Mouse (Mus musculus) G1E (cell line): ENCODE results near the gene Acox3. TPM values are rescaled to one million over a fixed set of nuclear protein-coding genes. Genes with fewer than 3 reads are reported as not detected.

Experiments
- ATAC-seq: 2 replicates; pipeline ENCODE4 v1.8.0; 2016; ENCODE audit warnings: mild to moderate bottlenecking; ENCODE audit not compliant: insufficient number of reproducible peaks, poor library complexity, low FRiP score, severe bottlenecking; ENCODE audit errors: extremely low read depth
- DNase-seq: peaks from one replicate; pipeline ENCODE4 v3.0.0; 2012; ENCODE audit warnings: low spot score
- H3K27me3 ChIP-seq: 2 replicates; pipeline ENCODE4 v1.6.1; 2012; ENCODE audit warnings: mild to moderate bottlenecking, low read length, inconsistent platforms; ENCODE audit not compliant: insufficient read depth
- H3K36me3 ChIP-seq: replicated peaks from 2 replicates; pipeline ENCODE3; 2012; ENCODE audit warnings: mild to moderate bottlenecking, inconsistent platforms
- H3K4me1 ChIP-seq: 2 replicates; pipeline ENCODE4 v1.6.1; 2012; ENCODE audit warnings: low read depth, low read length, inconsistent platforms, mixed read lengths; ENCODE audit not compliant: insufficient read depth
- H3K4me3 ChIP-seq: 2 replicates; pipeline ENCODE4 v1.5.1; 2012; ENCODE audit warnings: low read depth, mild to moderate bottlenecking, inconsistent platforms, low read length, moderate library complexity, mixed read lengths
- H3K9me3 ChIP-seq: replicated peaks from 2 replicates; pipeline ENCODE4 v1.6.1; 2012; ENCODE audit warnings: inconsistent platforms
- CTCF ChIP-seq: IDR thresholded peaks from 2 replicates; pipeline ENCODE4 v1.5.1; 2012; ENCODE audit warnings: low read depth, low read length, inconsistent platforms, mixed read lengths
- GATA1 ChIP-seq: IDR thresholded peaks from 2 replicates; pipeline ENCODE4 v1.6.1; 2012; ENCODE audit warnings: borderline replicate concordance, low read length, inconsistent platforms, mixed read lengths
- GATA2 ChIP-seq: IDR thresholded peaks from 2 replicates; pipeline ENCODE4 v1.6.1; 2012; ENCODE audit warnings: low read depth, low read length, inconsistent platforms, borderline replicate concordance
- POLR2AphosphoS5 ChIP-seq: IDR thresholded peaks from 2 replicates; pipeline ENCODE4 v1.6.1; 2012; ENCODE audit warnings: low read depth, low read length, inconsistent platforms; ENCODE audit not compliant: insufficient replicate concordance
- TAL1 ChIP-seq: conservative IDR thresholded peaks from 2 replicates; pipeline ENCODE4 v1.6.1; 2012; ENCODE audit warnings: low read depth, low read length, inconsistent platforms, mixed read lengths
- polyA plus RNA-seq: library from polyadenylated mRNA; stranded (reverse); fragments of >175 nt; gene quantifications from 2 replicates; pipeline ENCODE4 v1.2.3, GENCODE M21; 2012
- total RNA-seq, 2 experiments: library from RNA; stranded (forward) in 1 of 2; stranded (reverse) in 1 of 2; fragments of 200-1000 nt in 1 of 2; fragments of >200 nt in 1 of 2; fragmentation: Nextera tagmentation in 1 of 2; gene quantifications; 2 replicates each; pipeline ENCODE4 v1.2.3; 2014 to 2017

Gene Acox3
- total and polyA plus RNA-seq, 3 experiments: 8.5 to 51.8 (median 41.2) TPM

DNA sequence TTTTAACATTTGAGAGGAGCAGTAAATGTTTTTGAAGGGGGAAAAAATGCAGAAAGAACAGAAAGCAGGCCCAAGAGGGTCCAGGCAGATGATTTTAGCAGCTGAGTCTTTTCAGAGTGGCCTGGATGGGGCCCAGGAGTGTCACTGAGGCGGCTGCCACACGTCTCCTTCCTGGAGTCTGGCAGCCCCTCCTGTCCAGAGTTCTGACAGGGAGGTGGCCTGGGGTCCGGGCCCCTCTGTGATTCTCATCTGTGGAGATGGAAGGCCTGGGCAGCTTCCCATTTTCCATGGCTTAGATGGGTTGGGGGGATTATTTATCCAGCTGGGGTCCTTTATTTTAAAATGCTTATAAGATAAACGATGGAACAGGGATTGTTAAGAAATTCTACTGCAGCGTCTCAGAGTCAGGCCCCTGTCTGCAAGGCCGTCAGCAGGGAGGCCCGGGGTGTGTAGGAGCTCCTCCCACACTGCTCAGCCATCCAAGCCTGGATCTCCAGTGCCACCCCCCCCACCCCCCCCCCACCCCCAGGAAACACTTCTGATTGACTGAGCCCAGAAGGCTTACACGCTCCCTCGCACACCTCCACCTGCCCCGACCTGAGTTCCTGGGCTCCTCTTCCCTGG is 59.2 kb downstream of the Acox3 start:
- no peaks in the 10 kb centered on the region for H3K9me3 ChIP-seq
- TF ChIP-seq GATA2 (no peak), TAL1 (no peak)
- H3K4me1 ChIP-seq: no peaks in the 10 kb centered on the region
- DNase-seq: no peak
- peaks cover 12% of the 10 kb centered on the region; the same call in 1 of the 2 replicates for H3K27me3 ChIP-seq
- no peak overlapping the region for H3K4me3 ChIP-seq
- H3K36me3 ChIP-seq: no peaks in the 10 kb centered on the region
- ATAC-seq: no peak

DNA sequence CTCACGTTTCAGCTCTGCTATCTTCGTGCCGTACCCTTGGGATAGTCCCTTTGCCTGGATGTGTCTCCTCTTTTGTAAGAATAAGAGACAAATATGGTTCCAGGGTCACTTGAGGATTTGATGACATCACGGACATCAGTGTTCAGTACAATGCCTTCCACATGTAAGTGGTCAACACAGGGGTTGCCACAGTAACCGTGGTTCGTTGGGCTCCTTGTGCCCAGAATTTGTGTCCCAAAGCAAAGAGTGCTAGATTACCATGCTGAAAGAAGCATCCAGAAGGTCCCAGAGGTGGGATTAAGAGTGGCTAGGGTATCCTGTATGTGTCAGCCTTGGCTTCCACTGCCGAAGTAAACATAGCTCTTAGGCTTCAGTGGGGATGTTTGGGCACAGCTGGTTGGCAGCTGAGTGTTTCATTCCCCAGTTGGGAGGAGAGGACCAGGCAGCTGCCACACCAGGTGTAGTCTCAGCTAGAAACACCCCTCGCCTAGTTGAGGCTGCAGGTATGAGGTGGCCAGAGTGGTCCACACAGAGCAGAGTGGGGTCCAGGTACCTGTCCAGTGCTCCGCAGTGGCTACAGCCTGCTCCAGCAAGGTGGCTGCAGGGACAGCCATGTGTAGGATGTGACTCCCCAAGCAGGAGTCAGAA is 60.7 kb downstream of the Acox3 start:
- H3K36me3 ChIP-seq: no peaks in the 10 kb centered on the region
- H3K27me3 ChIP-seq: peaks cover 8% of the 10 kb centered on the region
- no peaks in the 10 kb centered on the region for H3K4me1 ChIP-seq
- no peak overlapping the region; the same call in 1 of the 2 replicates for H3K4me3 ChIP-seq
- DNase-seq (no peak), ATAC-seq (no peak)
- TF ChIP-seq POLR2AphosphoS5: no peak
- TF ChIP-seq TAL1: no peak
- H3K9me3 ChIP-seq: no peaks in the 10 kb centered on the region

DNA sequence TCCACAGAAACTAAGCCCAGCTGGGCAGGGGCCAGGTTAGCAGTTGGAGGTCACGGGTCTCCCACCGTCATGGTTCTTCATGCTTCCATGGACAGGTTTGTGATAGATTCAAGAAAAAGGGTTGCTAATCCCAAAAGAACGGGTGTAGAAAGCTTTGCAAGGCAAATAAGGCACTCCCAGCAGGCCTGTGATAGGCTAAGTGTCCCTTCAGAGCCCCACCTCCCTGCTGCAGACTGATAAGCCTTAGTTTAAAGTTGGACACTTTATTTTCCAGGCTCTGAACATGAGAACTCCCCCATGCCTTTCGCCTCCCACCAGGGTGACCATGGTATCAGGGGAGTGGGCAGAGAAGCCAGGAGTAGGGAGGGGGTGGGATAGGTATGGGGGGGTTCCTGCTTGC is 61.2 kb downstream of the Acox3 start:
- Histone ChIP-seq H3K36me3 (no peaks in the 10 kb centered on the region), H3K9me3 (no peaks in the 10 kb centered on the region), H3K4me1 (no peaks in the 10 kb centered on the region), H3K4me3 (no peak overlapping the region), H3K27me3 (peaks cover 6% of the 10 kb centered on the region)
- ATAC-seq: no peak
- TF ChIP-seq TAL1 (no peak), GATA2 (no peak), GATA1 (no peak), CTCF (no peak), POLR2AphosphoS5 (no peak)
- no peak for DNase-seq

DNA sequence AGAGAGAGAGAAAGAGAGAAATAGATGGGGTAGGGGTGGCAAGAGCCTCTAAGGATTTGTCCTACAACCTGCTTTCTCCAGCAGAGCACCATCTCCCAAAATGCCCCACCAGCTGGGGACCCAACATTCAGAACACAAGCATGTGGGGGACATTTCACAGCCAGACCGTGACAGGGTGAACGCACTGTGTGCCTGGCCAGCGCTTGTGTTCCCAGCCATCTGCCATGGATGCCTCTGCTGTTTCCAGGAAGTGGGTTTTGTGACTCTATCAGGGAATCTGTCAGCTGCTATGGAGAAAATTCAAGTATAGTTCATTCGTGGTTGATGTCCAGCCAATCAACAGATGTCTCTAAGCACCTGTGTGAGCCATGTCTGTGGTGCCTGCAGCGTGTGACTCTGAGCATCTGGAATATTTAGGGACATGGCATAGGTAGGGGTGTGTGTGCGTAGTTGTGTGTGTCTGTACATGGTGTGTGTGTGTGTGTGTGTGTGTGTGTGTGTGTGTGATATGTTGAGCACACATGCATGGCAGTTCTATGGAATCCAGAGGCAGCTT is 63.2 kb downstream of the Acox3 start:
- H3K9me3 ChIP-seq: no peaks in the 10 kb centered on the region
- H3K4me3 ChIP-seq: no peak overlapping the region
- no peaks in the 10 kb centered on the region for H3K4me1 ChIP-seq
- no peak for TF ChIP-seq GATA1
- no peak for TF ChIP-seq CTCF
- TF ChIP-seq GATA2: no peak
- no peak for TF ChIP-seq TAL1
- no peak for TF ChIP-seq POLR2AphosphoS5
- DNase-seq (no peak), ATAC-seq (no peak)
- H3K27me3 ChIP-seq: peaks cover 6% of the 10 kb centered on the region
- no peaks in the 10 kb centered on the region for H3K36me3 ChIP-seq

DNA sequence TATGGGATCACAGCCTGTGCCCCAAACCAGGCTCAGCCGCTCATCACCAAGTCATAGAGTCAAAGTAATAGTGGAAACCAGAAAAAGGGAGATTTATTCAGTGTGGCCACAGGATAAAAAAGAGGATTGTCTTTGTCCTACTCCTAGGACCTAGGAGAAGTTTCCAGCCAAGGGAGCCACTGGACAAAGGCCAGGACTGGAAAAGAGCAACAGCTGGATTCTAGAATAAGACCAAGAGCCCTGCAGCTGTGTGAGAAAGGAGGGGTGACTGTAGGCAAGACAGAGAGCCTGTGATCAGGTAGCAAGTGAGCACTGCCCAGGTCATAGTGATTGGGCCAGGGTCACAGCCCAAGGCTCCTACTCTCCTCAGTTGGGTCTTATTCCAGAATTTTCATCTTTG is 64.1 kb downstream of the Acox3 start:
- DNase-seq: no peak
- no peaks in the 10 kb centered on the region for H3K9me3 ChIP-seq
- H3K4me1 ChIP-seq: no peaks in the 10 kb centered on the region
- H3K4me3 ChIP-seq: no peak overlapping the region
- no peak for ATAC-seq
- TF ChIP-seq CTCF (no peak), GATA1 (no peak), GATA2 (no peak), TAL1 (no peak), POLR2AphosphoS5 (no peak)
- H3K36me3 ChIP-seq: no peaks in the 10 kb centered on the region
- peaks cover 6% of the 10 kb centered on the region for H3K27me3 ChIP-seq

DNA sequence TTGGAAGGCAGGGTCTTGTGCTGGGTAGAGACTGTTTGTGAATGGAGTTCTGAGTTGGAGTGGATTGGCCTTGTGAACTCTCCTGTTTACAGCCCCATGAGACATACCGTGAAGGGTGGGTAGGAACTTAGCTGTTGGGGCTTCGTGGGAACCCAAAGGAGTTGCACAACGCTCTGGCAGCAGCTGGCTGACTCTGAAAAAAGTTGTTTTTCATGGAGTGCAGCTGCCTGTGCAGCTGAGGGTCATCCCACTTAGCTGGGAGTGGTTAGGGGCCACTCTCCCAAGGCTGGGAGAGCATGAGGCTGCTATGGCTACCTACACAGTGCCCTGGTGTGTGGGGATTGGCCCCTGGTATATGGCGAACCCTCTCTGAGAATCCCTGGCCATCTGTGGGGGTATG is 64.7 kb downstream of the Acox3 start:
- Histone ChIP-seq H3K4me1 (no peaks in the 10 kb centered on the region), H3K4me3 (no peak overlapping the region), H3K9me3 (no peaks in the 10 kb centered on the region), H3K36me3 (no peaks in the 10 kb centered on the region), H3K27me3 (peaks cover 6% of the 10 kb centered on the region)
- DNase-seq (no peak), ATAC-seq (no peak)
- no peak for TF ChIP-seq CTCF
- no peak for TF ChIP-seq GATA2
- no peak for TF ChIP-seq TAL1
- no peak for TF ChIP-seq GATA1
- no peak for TF ChIP-seq POLR2AphosphoS5

DNA sequence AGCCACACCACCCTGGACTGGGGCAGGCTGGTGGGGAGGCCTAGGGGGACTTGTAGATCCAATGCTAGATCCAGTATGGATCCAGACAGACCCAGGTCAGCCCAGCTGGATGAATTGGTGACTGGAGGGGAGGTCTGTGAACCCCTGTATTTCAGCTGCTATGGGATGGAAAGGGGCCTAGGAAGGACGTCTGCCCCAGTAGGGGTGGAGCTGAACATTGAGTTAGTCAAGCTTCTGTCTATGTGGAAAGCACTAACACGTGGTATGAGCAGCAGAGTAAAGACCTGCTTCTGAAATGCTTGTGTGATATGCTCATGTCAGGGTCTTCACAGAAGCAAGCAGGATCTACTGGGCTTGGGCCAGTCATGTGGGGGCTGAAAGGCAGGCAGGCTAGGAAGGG is 65.4 kb downstream of the Acox3 start:
- no peaks in the 10 kb centered on the region for H3K36me3 ChIP-seq
- ATAC-seq (no peak), DNase-seq (no peak)
- no peaks in the 10 kb centered on the region for H3K9me3 ChIP-seq
- no peaks in the 10 kb centered on the region for H3K4me1 ChIP-seq
- H3K27me3 ChIP-seq: peaks cover 6% of the 10 kb centered on the region
- no peak overlapping the region for H3K4me3 ChIP-seq
- TF ChIP-seq GATA1: no peak
- no peak for TF ChIP-seq CTCF
- TF ChIP-seq TAL1: no peak
- TF ChIP-seq POLR2AphosphoS5: no peak
- TF ChIP-seq GATA2: no peak
